In the genomic region with DNA sequence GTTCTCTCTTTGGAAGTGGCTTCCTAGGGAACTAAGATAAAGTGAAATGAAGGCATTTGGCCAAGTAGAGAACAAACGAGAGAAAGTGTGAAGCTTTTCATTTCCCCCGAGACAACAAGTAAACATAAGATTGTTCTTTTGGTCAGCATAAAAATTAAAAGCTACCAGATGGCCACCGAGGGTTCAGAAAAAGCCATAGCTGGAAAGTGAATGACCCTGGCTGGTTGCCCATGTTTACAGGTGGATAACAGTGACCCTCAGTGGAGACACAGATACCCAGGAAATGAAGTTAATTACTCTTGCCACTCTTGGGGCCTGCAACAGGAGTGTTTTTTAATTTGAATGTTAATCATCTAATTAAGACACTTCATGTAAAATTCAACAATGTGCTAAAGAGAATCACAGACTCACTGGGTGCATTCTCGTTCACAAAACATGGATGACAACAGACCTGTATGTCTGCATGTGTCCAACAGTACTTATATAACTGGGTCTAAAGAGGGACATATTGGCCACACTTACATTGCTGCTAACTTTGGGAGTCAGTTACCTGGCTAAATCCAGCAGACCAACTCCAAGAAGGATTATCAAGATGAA, we compare ENCODE assay signal across 27 mouse cellular contexts. TPM values are rescaled to one million over a fixed set of nuclear protein-coding genes. Genes with fewer than 3 reads are reported as not detected.
A peak's percentile ranks its signal among the peaks of the same experiment; 100 is the strongest.
DNase-seq lines count a peak whose midpoint lies in the region; ATAC-seq and TF ChIP-seq lines count a peak whose summit lies in the region.
"Had no signal": no experiment of that assay in that cellular context is flagged by ENCODE, and none has a peak within 500 bp of the region (broad histone marks: within the 10 kb centered on the region; RNA-seq: fewer than 3 reads in every experiment).

No protein-coding gene starts in this region.

- ATAC-seq in hindbrain, postnatal 0 days, result peak; percentile 68
- ATAC-seq in hindbrain, embryonic 12.5 days (ENCODE audit: low FRiP score), result no peak
- ATAC-seq: intestine, postnatal 0 days; liver, embryonic 12.5 days had no signal

- H3K4me3 ChIP-seq in hindbrain, postnatal 0 days (ENCODE audit: low read length), result no peak overlapping the region
- no peak overlapping the region for H3K4me3 ChIP-seq in hindbrain, embryonic 12.5 days
- H3K4me3 ChIP-seq: liver, embryonic 12.5 days had no signal

- no peak for TF ChIP-seq CTCF in hindbrain, postnatal 0 days (IDR thresholded peaks at IDR 0.05; ENCODE audit: low read depth)
- TF ChIP-seq CTCF in brain, embryonic 14.5 days (IDR thresholded peaks at IDR 0.05; ENCODE audit: borderline replicate concordance, extremely low read depth, insufficient read depth, insufficient read length), result no peak

- H3K4me2 ChIP-seq in hindbrain, postnatal 0 days (ENCODE audit: low read depth, low read length), result no peak overlapping the region
- no peak overlapping the region for H3K4me2 ChIP-seq in hindbrain, embryonic 12.5 days (replicated peaks)
- H3K4me2 ChIP-seq: liver, embryonic 12.5 days; lung, embryonic 14.5 days had no signal

- no peak overlapping the region for H3K9ac ChIP-seq in hindbrain, postnatal 0 days (replicated peaks; ENCODE audit: low read length)
- H3K9ac ChIP-seq in hindbrain, embryonic 12.5 days, result no peak overlapping the region
- H3K9ac ChIP-seq: liver, embryonic 12.5 days; lung, embryonic 14.5 days had no signal

- H3K4me1 ChIP-seq in hindbrain, postnatal 0 days (ENCODE audit: insufficient read depth, low read length), result no peaks in the 10 kb centered on the region
- H3K4me1 ChIP-seq in hindbrain, embryonic 12.5 days, result no peaks in the 10 kb centered on the region
- H3K4me1 ChIP-seq: liver, embryonic 12.5 days had no signal

- H3K27me3 ChIP-seq in hindbrain, postnatal 0 days (ENCODE audit: insufficient read depth, low read length), result no peaks in the 10 kb centered on the region
- H3K27me3 ChIP-seq in hindbrain, embryonic 12.5 days, result no peaks in the 10 kb centered on the region
- H3K27me3 ChIP-seq: CH12.LX; liver, embryonic 12.5 days had no signal

- TF ChIP-seq POLR2A in brain, embryonic 14.5 days (IDR thresholded peaks at IDR 0.05; ENCODE audit: borderline replicate concordance, extremely low read depth, insufficient read depth, insufficient read length, poor library complexity, severe bottlenecking), result no peak

- peak; percentile 15 to 18 for DNase-seq in cerebellum, adult 18-20 months
- no peak for DNase-seq in cerebellum, adult 11 months
- DNase-seq in hindbrain, postnatal 0 days (ENCODE audit: low spot score), result peak; percentile 73
- peak; percentile 76 for DNase-seq in brain, embryonic 14.5 days (ENCODE audit: low read depth)
- peak; percentile 24 to 37 for DNase-seq in cerebellum, postnatal 36 days
- DNase-seq in urinary bladder, postnatal 36 days (ENCODE audit: low spot score in 2 of 2), result no peak
- DNase-seq in thymus, postnatal 36 days, result no peak
- DNase-seq: adrenal gland, adult 2 months; heart, postnatal 4 days; lung, embryonic 14.5 days; spleen, adult 18-20 months had no signal

- no peak overlapping the region for H3K27ac ChIP-seq in hindbrain, postnatal 0 days
- H3K27ac ChIP-seq in hindbrain, embryonic 12.5 days, result no peak overlapping the region
- H3K27ac ChIP-seq: kidney, postnatal 0 days; liver, embryonic 12.5 days; macrophage had no signal

- no peaks in the 10 kb centered on the region for H3K9me3 ChIP-seq in hindbrain, postnatal 0 days (ENCODE audit: low read length)
- no peaks in the 10 kb centered on the region for H3K9me3 ChIP-seq in hindbrain, embryonic 12.5 days (replicated peaks)
- H3K9me3 ChIP-seq: liver, embryonic 12.5 days had no signal

- H3K36me3 ChIP-seq in hindbrain, postnatal 0 days (ENCODE audit: insufficient read depth, low read length), result no peaks in the 10 kb centered on the region
- H3K36me3 ChIP-seq in hindbrain, embryonic 12.5 days, result no peaks in the 10 kb centered on the region
- H3K36me3 ChIP-seq: liver, embryonic 12.5 days had no signal

- 33% methylated on average over 4 of the region's 4 CpGs for WGBS in hindbrain, postnatal 0 days
- WGBS in hindbrain, embryonic 12.5 days, result 61% methylated on average over 4 of the region's 4 CpGs

RNA-seq across cellular contexts. Expression of gene Olfr273, which starts 9.9 kb away (rescaled TPM):
- total RNA-seq in hindbrain, postnatal 0 days (2014; rRNA removed), result not detected in 2 replicates
- polyA plus RNA-seq in hindbrain, postnatal 0 days (2015; fragmentation: Nextera tagmentation; extraction: Ambion mirVana), result not detected in 2 replicates
- not detected in 2 replicates for polyA plus RNA-seq in hindbrain, embryonic 12.5 days (2016; fragmentation: Nextera tagmentation; extraction: Ambion mirVana)
- not detected in 2 replicates for polyA plus RNA-seq in brain, embryonic 14.5 days (2012; rRNA removed)
- total RNA-seq: adrenal gland, adult 2 months; CH12.LX; gastrocnemius, adult 18-20 months; granulocyte monocyte progenitor cell, adult 5-6 weeks; heart, postnatal 4 days; layer of hippocampus, adult 18-20 months; left cerebral cortex, adult 18-20 months had no signal
- polyA plus RNA-seq: adrenal gland, adult 2 months; embryonic facial prominence, embryonic 14.5 days; heart, embryonic 14.5 days; intestine, postnatal 0 days; kidney, postnatal 0 days; limb, embryonic 11.5 days; liver, embryonic 12.5 days; lung, embryonic 14.5 days; macrophage; neural tube, embryonic 11.5 days; stomach, embryonic 14.5 days; thymus, postnatal 0 days had no signal

RNA-seq across cellular contexts. Expression of gene Olfr275, which starts 34.7 kb away (rescaled TPM):
- not detected in 2 replicates for total RNA-seq in hindbrain, postnatal 0 days (2014; rRNA removed)
- not detected in 2 replicates for polyA plus RNA-seq in hindbrain, postnatal 0 days (2015; fragmentation: Nextera tagmentation; extraction: Ambion mirVana)
- not detected in 2 replicates for polyA plus RNA-seq in hindbrain, embryonic 12.5 days (2016; fragmentation: Nextera tagmentation; extraction: Ambion mirVana)
- polyA plus RNA-seq in brain, embryonic 14.5 days (2012; rRNA removed), result not detected in 2 replicates
- total RNA-seq: adrenal gland, adult 2 months; CH12.LX; gastrocnemius, adult 18-20 months; granulocyte monocyte progenitor cell, adult 5-6 weeks; heart, postnatal 4 days; layer of hippocampus, adult 18-20 months; left cerebral cortex, adult 18-20 months had no signal
- polyA plus RNA-seq: adrenal gland, adult 2 months; embryonic facial prominence, embryonic 14.5 days; heart, embryonic 14.5 days; intestine, postnatal 0 days; kidney, postnatal 0 days; limb, embryonic 11.5 days; liver, embryonic 12.5 days; lung, embryonic 14.5 days; macrophage; neural tube, embryonic 11.5 days; stomach, embryonic 14.5 days; thymus, postnatal 0 days had no signal

Comparison
In these comparisons a context has a peak if more than half of its experiments do, and no peak if none do; other contexts are left out.
1. DNase-seq: peak in cerebellum, adult 18-20 months (2 of 2), hindbrain, postnatal 0 days (single experiment), brain, embryonic 14.5 days (single experiment) and cerebellum, postnatal 36 days (2 of 2); none in cerebellum, adult 11 months (single experiment), urinary bladder, postnatal 36 days (0 of 2) and thymus, postnatal 36 days (0 of 2).